In the genomic region with DNA sequence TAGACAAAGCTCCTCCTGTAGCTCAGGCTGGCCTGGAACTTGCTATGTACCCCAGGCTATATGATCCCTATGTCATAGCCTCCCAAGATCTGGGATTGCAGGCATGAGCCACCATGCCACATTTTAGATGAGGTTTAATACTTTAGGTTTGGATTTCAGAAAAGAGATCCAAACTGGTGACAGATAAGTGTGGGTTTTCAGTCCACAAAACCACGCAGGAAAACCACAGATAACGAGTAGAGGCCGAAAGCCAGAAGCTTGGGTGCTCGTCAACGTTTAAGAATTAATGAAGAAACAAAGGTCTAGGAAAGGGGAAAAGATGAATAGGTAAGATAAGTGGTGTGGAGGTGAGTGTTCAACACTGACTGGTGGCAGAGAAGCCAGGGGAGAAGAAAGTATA, we compare ENCODE assay signal across 22 mouse cellular contexts.
"Had no signal": no experiment of that assay in that cellular context is flagged by ENCODE, and none has a peak within 500 bp of the region (broad histone marks: within the 10 kb centered on the region; RNA-seq: fewer than 3 reads in every experiment).

No protein-coding gene starts in this region.

- H3K27me3 ChIP-seq: heart, embryonic 13.5 days; heart, embryonic 15.5 days; hindbrain, embryonic 13.5 days; hindbrain, embryonic 15.5 days; limb, embryonic 12.5 days; liver, embryonic 13.5 days; liver, embryonic 15.5 days had no signal

- ATAC-seq: hindbrain, postnatal 0 days; intestine, embryonic 16.5 days had no signal

- H3K4me3 ChIP-seq: heart, adult 2 months; heart, embryonic 13.5 days; heart, embryonic 15.5 days; hindbrain, embryonic 13.5 days; hindbrain, embryonic 15.5 days; layer of hippocampus, adult 2 months; left cerebral cortex, adult 2 months; limb, embryonic 10.5 days; limb, embryonic 12.5 days; liver, embryonic 13.5 days; liver, embryonic 15.5 days had no signal

- H3K4me1 ChIP-seq: heart, embryonic 13.5 days; heart, embryonic 15.5 days; hindbrain, embryonic 13.5 days; hindbrain, embryonic 15.5 days; limb, embryonic 10.5 days; limb, embryonic 12.5 days; liver, embryonic 13.5 days; liver, embryonic 15.5 days had no signal

- H3K27ac ChIP-seq: heart, adult 2 months; heart, embryonic 13.5 days; heart, embryonic 15.5 days; hindbrain, embryonic 13.5 days; hindbrain, embryonic 15.5 days; hindbrain, postnatal 0 days; layer of hippocampus, adult 2 months; left cerebral cortex, adult 2 months; limb, embryonic 10.5 days; limb, embryonic 12.5 days; liver, embryonic 13.5 days; liver, embryonic 15.5 days had no signal

- H3K9me3 ChIP-seq: heart, embryonic 13.5 days; heart, embryonic 15.5 days; hindbrain, embryonic 13.5 days; hindbrain, embryonic 15.5 days; limb, embryonic 10.5 days; limb, embryonic 12.5 days; liver, embryonic 13.5 days; liver, embryonic 15.5 days had no signal

- H3K9ac ChIP-seq: heart, embryonic 13.5 days; heart, embryonic 15.5 days; hindbrain, embryonic 13.5 days; hindbrain, embryonic 15.5 days; limb, embryonic 12.5 days; liver, embryonic 13.5 days; liver, embryonic 15.5 days had no signal

- H3K36me3 ChIP-seq: heart, embryonic 13.5 days; heart, embryonic 15.5 days; hindbrain, embryonic 13.5 days; hindbrain, embryonic 15.5 days; limb, embryonic 10.5 days; limb, embryonic 12.5 days; liver, embryonic 13.5 days; liver, embryonic 15.5 days had no signal

- DNase-seq: gastrocnemius, postnatal 14 days; gastrocnemius, postnatal 36 days; heart, adult 2 months; heart, postnatal 14 days; heart, postnatal 36 days; kidney, adult 11 months; kidney, adult 2 months; kidney, postnatal 10 days; kidney, postnatal 36 days; liver; liver, embryonic 13.5 days had no signal
